Mouse (Mus musculus) midbrain, postnatal 0 days (tissue): ENCODE data around the gene Dstyk. TPM values are rescaled to one million over a fixed set of nuclear protein-coding genes. Genes with fewer than 3 reads are reported as not detected.

Experiments used
- ATAC-seq: fragments of 200-750 bp; cut with Nextera tagmentation; 2 replicates; pipeline ENCODE4 v1.8.0; 2017; ENCODE audit warnings: moderate number of reproducible peaks, mild to moderate bottlenecking, moderate TSS enrichment, moderate library complexity; ENCODE audit not compliant: low FRiP score
- DNase-seq: peaks from one replicate; pipeline ENCODE4 v3.0.0-alpha.2; 2015; ENCODE audit warnings: low spot score
- H3K27ac ChIP-seq: fragments of 300-500 bp; sonication (generic); 2 replicates; pipeline ENCODE4 v1.5.1; 2014; ENCODE audit warnings: low read depth, mild to moderate bottlenecking, low read length, mixed read lengths
- H3K27me3 ChIP-seq: fragments of 300-500 bp; sonication (generic); 2 replicates; pipeline ENCODE4 v1.6.1; 2014; ENCODE audit warnings: low read length, control low read depth, mixed read lengths; ENCODE audit not compliant: insufficient read depth
- H3K36me3 ChIP-seq: fragments of 300-500 bp; sonication (generic); 2 replicates; pipeline ENCODE4 v1.6.1; 2014; ENCODE audit warnings: low read length, control low read depth, mixed read lengths; ENCODE audit not compliant: insufficient read depth
- H3K4me1 ChIP-seq: fragments of 300-500 bp; sonication (generic); 2 replicates; pipeline ENCODE4 v1.6.1; 2014; ENCODE audit warnings: mild to moderate bottlenecking, control low read depth, antibody characterized with exemption, low read length, mixed read lengths; ENCODE audit not compliant: insufficient read depth
- H3K4me2 ChIP-seq: fragments of 300-500 bp; sonication (generic); 2 replicates; pipeline ENCODE4 v1.6.1; 2014; ENCODE audit warnings: low read depth, mild to moderate bottlenecking, low read length, mixed read lengths; ENCODE audit not compliant: poor library complexity, severe bottlenecking
- H3K4me3 ChIP-seq: fragments of 300-500 bp; sonication (generic); 2 replicates; pipeline ENCODE4 v1.5.1; 2014; ENCODE audit warnings: low read depth, mild to moderate bottlenecking, low read length, moderate library complexity
- H3K9ac ChIP-seq: fragments of 300-500 bp; sonication (generic); replicated peaks from 2 replicates; pipeline ENCODE4 v1.6.1; 2014; ENCODE audit warnings: mild to moderate bottlenecking, low read length, moderate library complexity, mixed read lengths; ENCODE audit not compliant: poor library complexity, severe bottlenecking
- H3K9me3 ChIP-seq: fragments of 300-500 bp; sonication (generic); 2 replicates; pipeline ENCODE4 v1.6.1; 2016; ENCODE audit warnings: low read length, control low read depth
- CTCF ChIP-seq: IDR thresholded peaks from 2 replicates; pipeline ENCODE4 v1.5.1; 2016; ENCODE audit warnings: antibody characterized with exemption, mild to moderate bottlenecking
- WGBS: fragments of 180-500 bp; shearing (Covaris S2); extraction: QIAGEN DNeasy Blood & Tissue Kit; methylation state at CpG from one replicate; pipeline ENCODE4 v1.1.7; 2014; 5-methylcytosine and 5-hydroxymethylcytosine counted together
- polyA plus RNA-seq: library from polyadenylated mRNA; unstranded; fragments of >200 nt; fragmentation: Nextera tagmentation; extraction: Ambion mirVana; gene quantifications from 2 replicates; pipeline ENCODE4 v1.2.1, GENCODE M21; 2015
- total RNA-seq: library from RNA; depleted of rRNA; stranded (reverse); fragments of >200 nt; gene quantifications from 2 replicates; pipeline ENCODE4 v1.2.3, GENCODE M21; 2014

The Dstyk gene
- total and polyA plus RNA-seq, 2 experiments from 2014 or later: 5.6 to 21.2 TPM

DNA sequence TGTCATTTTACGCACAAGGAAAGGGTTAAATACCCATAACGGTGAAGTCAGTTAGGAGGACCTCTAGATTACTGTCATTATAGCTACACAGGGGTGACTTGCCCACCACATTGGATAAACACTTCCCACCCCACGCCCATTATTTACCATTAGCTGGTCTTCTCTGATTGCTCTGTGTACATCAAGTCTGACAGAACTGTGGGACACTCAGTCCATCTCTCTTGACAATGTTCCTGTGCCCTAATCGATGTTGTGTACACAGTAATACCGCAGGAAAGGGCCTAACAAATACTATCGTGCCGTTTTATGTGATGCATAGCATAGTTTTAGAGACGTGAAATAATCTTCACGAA is 59.2 kb downstream of the Dstyk start:
- H3K27me3 ChIP-seq: no peaks in the 10 kb centered on the region
- H3K4me1 ChIP-seq: no peaks in the 10 kb centered on the region
- peak overlapping the region; percentile 76 for H3K4me2 ChIP-seq
- TF ChIP-seq CTCF: no peak
- peak overlapping the region; percentile 66 for H3K9ac ChIP-seq
- H3K36me3 ChIP-seq: no peaks in the 10 kb centered on the region
- 5% methylated on average over 9 of the region's 9 CpGs for WGBS
- ATAC-seq (peak; percentile 48; the same call in 1 of the 2 replicates), DNase-seq (no peak)
- H3K9me3 ChIP-seq: no peaks in the 10 kb centered on the region
- peak overlapping the region; percentile 64 for H3K4me3 ChIP-seq
- peak overlapping the region; percentile 62 for H3K27ac ChIP-seq

DNA sequence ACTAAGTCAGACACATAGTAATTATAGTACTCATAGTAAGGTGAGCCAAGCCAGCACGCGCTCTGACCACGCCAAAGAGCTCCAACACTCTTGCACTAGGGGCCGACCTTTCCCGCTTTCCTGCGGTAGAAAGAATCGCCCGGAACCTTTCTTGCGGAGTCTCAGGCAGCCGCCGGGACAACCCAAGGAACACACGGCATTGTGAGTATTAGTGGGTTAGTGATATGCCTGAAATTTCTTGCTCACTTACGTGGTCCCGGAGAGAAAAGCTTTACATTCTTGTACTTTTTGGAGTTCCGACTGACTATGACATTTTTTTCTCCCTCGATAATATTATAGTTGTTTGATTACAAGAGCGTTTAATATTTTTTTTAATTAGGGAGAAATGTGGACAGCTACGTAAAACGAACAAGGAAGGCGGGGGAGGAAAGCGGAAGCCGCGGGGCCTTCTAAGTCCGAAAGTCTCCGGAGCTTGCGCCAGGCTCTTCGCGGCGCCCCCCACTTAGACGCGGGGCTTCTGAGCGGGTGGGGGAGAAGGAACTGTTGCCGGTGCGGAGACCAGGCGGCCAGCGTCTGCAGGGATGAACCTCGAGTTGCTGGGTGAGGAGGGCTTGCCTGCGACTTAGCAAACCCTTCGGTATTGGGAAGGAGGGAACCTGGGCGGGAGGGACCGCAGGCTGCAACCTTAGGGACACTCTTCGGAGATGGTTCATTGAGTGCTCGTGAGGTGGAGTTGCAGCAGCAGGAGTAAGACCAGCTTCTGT is 59.8 kb downstream of the Dstyk start, which contains the start of gene Rbbp5:
Gene Rbbp5 (plus strand): TSS at position 438 of the 764 bp plus-strand sequence.
- Histone ChIP-seq H3K9ac (peak within 1 kb of the TSS; percentile 66), H3K4me3 (peak within 1 kb of the TSS; percentile 64), H3K4me1 (no peaks in the 10 kb centered on the region), H3K27ac (peak within 1 kb of the TSS; percentile 62), H3K36me3 (no peaks in the 10 kb centered on the region), H3K9me3 (no peaks in the 10 kb centered on the region), H3K27me3 (no peaks in the 10 kb centered on the region), H3K4me2 (peak within 1 kb of the TSS; percentile 76)
- ATAC-seq (peak; percentile 90), DNase-seq (peak; percentile 95)
- peak; percentile 32 for TF ChIP-seq CTCF
- WGBS: under 1% methylated on average over 43 of the region's 43 CpGs

DNA sequence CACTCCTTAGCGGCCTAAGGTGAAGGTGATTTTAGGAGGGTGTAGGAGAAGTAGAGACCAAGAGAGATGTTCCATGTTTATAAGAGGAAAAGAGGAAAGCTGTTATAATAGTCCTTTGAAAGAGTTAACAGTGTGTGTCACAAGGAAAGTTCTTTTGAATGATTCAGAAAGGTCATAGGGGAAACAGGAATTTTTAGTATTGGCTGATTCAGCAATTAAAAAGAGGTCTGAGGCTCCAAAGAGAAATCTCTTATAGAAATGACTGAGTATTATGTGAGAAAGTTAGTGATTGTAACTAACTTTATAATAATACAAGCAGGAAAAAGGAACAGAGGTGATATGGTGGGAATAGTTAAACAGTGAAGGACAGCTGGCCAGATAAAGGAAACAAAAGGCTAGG is 62.1 kb downstream of the Dstyk start:
- WGBS: 91% methylated on average over 1 of the region's 1 CpGs
- Histone ChIP-seq H3K4me1 (no peaks in the 10 kb centered on the region), H3K4me3 (no peak overlapping the region), H3K4me2 (no peak overlapping the region), H3K9ac (no peak overlapping the region), H3K9me3 (no peaks in the 10 kb centered on the region), H3K27ac (no peak overlapping the region), H3K27me3 (no peaks in the 10 kb centered on the region), H3K36me3 (no peaks in the 10 kb centered on the region)
- no peak for ATAC-seq
- no peak for TF ChIP-seq CTCF
- no peak for DNase-seq

DNA sequence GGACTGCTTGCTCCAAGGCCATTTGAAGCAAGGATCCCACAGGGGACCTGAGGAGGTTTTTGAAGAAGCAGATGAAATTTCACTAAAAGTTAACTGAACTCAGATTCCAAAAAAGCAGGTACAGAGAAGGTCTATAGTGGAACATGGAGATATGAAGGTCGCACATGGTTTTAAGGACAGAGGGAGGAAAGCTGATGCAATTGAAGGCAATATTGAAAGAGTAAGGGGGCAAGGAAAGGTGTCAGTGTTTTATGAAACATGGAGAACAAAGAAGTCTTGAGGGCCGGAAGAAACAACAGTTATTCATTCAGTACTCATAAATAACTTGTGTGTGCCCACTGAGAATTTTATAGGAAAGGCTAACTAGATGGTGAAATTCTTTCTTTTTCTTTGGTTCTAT is 64.3 kb downstream of the Dstyk start:
- DNase-seq (no peak), ATAC-seq (no peak)
- 88% methylated on average over 2 of the region's 2 CpGs for WGBS

DNA sequence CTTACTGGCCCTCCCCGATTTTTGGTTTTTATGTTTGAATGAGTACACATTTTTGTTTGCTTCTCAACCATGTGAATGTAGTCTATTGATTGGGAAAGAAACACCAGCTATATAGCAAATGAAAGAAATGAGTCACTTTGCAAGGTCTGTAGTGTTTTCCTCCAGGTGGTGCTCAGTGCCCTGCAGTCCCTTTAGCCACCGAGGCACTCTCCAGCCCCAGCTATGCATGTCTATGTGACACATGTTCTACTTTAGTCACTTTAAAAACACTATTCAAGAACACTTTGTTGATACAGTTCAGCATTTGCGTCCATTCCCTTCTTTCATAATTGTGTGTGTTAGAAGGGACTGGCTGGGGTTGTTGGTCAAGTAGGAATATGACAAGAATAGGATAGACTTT is 65.9 kb downstream of the Dstyk start:
- H3K27ac ChIP-seq: no peak overlapping the region
- H3K4me3 ChIP-seq: no peak overlapping the region
- H3K36me3 ChIP-seq: peaks cover 5% of the 10 kb centered on the region; the same call in 1 of the 2 replicates
- H3K4me2 ChIP-seq: no peak overlapping the region
- 92% methylated on average over 3 of the region's 3 CpGs for WGBS
- ATAC-seq (no peak), DNase-seq (no peak)
- H3K9ac ChIP-seq: no peak overlapping the region
- TF ChIP-seq CTCF: no peak
- no peaks in the 10 kb centered on the region for H3K27me3 ChIP-seq
- H3K9me3 ChIP-seq: no peaks in the 10 kb centered on the region
- H3K4me1 ChIP-seq: no peaks in the 10 kb centered on the region

More for the DNA sequence above, 64.3 kb downstream of the Dstyk start:
- H3K27ac ChIP-seq: no peak overlapping the region
- H3K4me2 ChIP-seq: no peak overlapping the region
- H3K36me3 ChIP-seq: no peaks in the 10 kb centered on the region
- H3K9me3 ChIP-seq: no peaks in the 10 kb centered on the region
- H3K4me3 ChIP-seq: no peak overlapping the region
- no peaks in the 10 kb centered on the region for H3K4me1 ChIP-seq
- TF ChIP-seq CTCF: no peak
- H3K27me3 ChIP-seq: no peaks in the 10 kb centered on the region
- H3K9ac ChIP-seq: no peak overlapping the region

DNA sequence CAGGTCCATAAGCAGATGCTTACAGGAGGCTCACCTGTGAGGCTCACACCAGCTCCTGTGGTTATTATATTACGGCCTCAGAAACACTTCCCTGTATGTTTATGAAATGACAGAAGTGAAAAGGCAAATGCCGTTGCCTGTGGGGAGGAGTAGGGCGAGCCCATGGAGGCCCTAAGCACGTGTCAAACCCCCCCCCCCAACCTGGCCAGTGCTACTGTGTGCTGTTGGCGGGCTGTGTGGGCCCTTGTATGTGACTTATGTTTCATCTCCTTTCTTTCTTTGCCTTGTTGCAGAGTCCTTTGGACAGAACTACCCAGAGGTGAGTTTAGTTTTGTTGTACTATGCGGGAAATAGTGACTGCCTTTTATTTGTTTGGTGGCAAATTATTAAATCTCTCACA is 66.4 kb downstream of the Dstyk start:
- ATAC-seq (no peak), DNase-seq (no peak)
- Histone ChIP-seq H3K9ac (no peak overlapping the region), H3K4me1 (no peaks in the 10 kb centered on the region), H3K4me2 (no peak overlapping the region), H3K36me3 (peaks cover 6% of the 10 kb centered on the region; the same call in 1 of the 2 replicates), H3K27ac (no peak overlapping the region), H3K27me3 (no peaks in the 10 kb centered on the region), H3K9me3 (no peaks in the 10 kb centered on the region), H3K4me3 (no peak overlapping the region)
- WGBS: 88% methylated on average over 6 of the region's 6 CpGs
- no peak for TF ChIP-seq CTCF
